Mouse (Mus musculus) lung, embryonic 16.5 days (tissue): ENCODE data around the gene Msx3. TPM values are rescaled to one million over a fixed set of nuclear protein-coding genes. Genes with fewer than 3 reads are reported as not detected.

Experiments
- ATAC-seq: fragments of 200-750 bp; cut with Nextera tagmentation; 2 replicates; pipeline ENCODE4 v1.8.0; 2017; ENCODE audit warnings: low read depth, mild to moderate bottlenecking, moderate library complexity
- H3K27ac ChIP-seq: fragments of 300-500 bp; sonication (generic); 2 replicates; pipeline ENCODE4 v1.5.1; 2014; ENCODE audit warnings: mild to moderate bottlenecking, control low read depth, low read length
- H3K27me3 ChIP-seq: fragments of 300-500 bp; sonication (generic); 2 replicates; pipeline ENCODE4 v1.6.1; 2014; ENCODE audit warnings: low read depth, low read length, mixed read lengths; ENCODE audit not compliant: control insufficient read depth, insufficient read depth
- H3K36me3 ChIP-seq: fragments of 300-500 bp; sonication (generic); 2 replicates; pipeline ENCODE4 v1.6.1; 2014; ENCODE audit warnings: low read length; ENCODE audit not compliant: control insufficient read depth, insufficient read depth
- H3K4me1 ChIP-seq: fragments of 300-500 bp; sonication (generic); replicated peaks from 2 replicates; pipeline ENCODE4 v1.6.1; 2014; ENCODE audit warnings: low read length, mixed read lengths; ENCODE audit not compliant: control insufficient read depth, insufficient read depth
- H3K4me2 ChIP-seq: fragments of 300-500 bp; sonication (generic); 2 replicates; pipeline ENCODE4 v1.6.1; 2014; ENCODE audit warnings: low read depth, low read length, control low read depth
- H3K4me3 ChIP-seq: fragments of 300-500 bp; sonication (generic); 2 replicates; pipeline ENCODE4 v1.5.1; 2014; ENCODE audit warnings: mild to moderate bottlenecking, low read length, control low read depth
- H3K9ac ChIP-seq: fragments of 300-500 bp; sonication (generic); 2 replicates; pipeline ENCODE4 v1.6.1; 2014; ENCODE audit warnings: low read length, control low read depth
- H3K9me3 ChIP-seq: fragments of 300-500 bp; sonication (generic); 2 replicates; pipeline ENCODE4 v1.6.1; 2016; ENCODE audit warnings: low read length; ENCODE audit not compliant: control insufficient read depth
- WGBS: fragments of 180-500 bp; shearing (Covaris S2); extraction: QIAGEN DNeasy Blood & Tissue Kit; methylation state at CpG from one replicate; pipeline ENCODE4 v1.1.7; 2014; 5-methylcytosine and 5-hydroxymethylcytosine counted together
- polyA plus RNA-seq: library from polyadenylated mRNA; unstranded; fragments of >200 nt; fragmentation: Nextera tagmentation; extraction: Ambion mirVana; gene quantifications from 2 replicates; pipeline ENCODE4 v1.2.1, GENCODE M21; 2015

The Msx3 gene
- polyA plus RNA-seq, 1 experiment from 2014 or later: not detected

DNA sequence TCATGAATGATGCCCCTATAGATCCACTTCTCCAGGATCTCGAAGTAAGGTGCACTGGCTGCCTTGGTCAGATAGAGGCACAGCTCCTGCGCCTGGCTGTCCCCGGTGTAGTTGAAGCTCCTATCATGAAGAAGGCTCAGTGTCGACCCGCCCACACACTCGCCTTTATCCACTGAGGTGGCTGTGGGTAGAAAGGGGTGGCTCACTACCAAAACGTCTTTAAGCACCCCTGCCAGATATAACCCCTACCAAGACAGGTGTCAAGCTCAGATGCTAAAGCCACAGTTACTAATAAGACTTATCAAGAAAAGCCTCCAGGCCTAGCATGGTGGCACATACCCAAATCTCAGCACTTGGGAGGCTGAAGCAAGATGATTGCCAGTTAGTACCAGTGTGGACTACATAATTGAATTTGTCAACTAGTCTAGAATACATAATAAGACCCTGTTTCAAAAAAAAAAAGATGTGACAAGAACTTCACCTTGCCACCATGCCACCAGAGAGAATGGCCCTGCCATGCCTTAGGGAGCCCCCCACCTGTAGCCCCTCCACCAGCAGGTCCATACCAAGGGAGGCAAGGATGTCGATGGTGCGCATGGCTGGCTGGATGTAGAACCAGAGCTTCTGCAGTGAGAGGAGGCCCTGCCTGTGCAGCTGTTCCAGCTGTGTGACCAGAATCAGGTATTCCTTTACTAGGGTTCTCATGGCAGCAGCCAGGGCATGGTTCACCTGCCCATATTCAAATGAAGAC lies 41.9 kb downstream of the Msx3 start:
- Histone ChIP-seq H3K4me1 (no peaks in the 10 kb centered on the region), H3K4me3 (no peak overlapping the region), H3K36me3 (peaks cover 39% of the 10 kb centered on the region), H3K27ac (no peak overlapping the region), H3K27me3 (no peaks in the 10 kb centered on the region), H3K4me2 (no peak overlapping the region), H3K9ac (no peak overlapping the region), H3K9me3 (no peaks in the 10 kb centered on the region)
- no peak for ATAC-seq
- 91% methylated on average over 9 of the region's 9 CpGs for WGBS

DNA sequence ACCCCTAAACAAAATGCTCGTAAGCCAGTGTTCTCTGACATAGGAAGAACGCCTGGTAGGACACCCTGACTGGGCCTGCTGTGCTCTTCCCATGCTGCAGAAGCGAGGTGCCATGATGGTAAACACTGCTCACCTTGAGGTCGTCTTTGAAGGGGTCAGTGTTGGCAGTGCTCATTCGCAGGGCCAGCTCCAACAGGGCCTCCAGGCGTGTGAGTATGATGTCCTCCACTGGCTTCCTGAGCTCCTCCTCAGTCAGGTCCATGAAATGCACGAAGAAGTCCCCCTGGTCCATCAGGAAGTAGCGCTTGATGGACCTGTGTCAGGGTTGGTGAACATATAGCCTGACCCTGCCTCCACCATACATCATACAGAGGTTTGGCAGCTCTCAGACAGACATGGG lies 44.2 kb downstream of the Msx3 start:
- Histone ChIP-seq H3K4me3 (no peak overlapping the region), H3K36me3 (peaks cover 49% of the 10 kb centered on the region), H3K9ac (no peak overlapping the region), H3K4me2 (no peak overlapping the region), H3K4me1 (no peaks in the 10 kb centered on the region), H3K27ac (no peak overlapping the region), H3K27me3 (no peaks in the 10 kb centered on the region), H3K9me3 (no peaks in the 10 kb centered on the region)
- ATAC-seq: no peak
- 89% methylated on average over 8 of the region's 8 CpGs for WGBS

- no peak overlapping the region for H3K4me2 ChIP-seq
- no peaks in the 10 kb centered on the region for H3K27me3 ChIP-seq
- H3K4me1 ChIP-seq: no peaks in the 10 kb centered on the region
- no peak overlapping the region for H3K4me3 ChIP-seq
- H3K27ac ChIP-seq: no peak overlapping the region
- no peak for ATAC-seq
- no peak overlapping the region for H3K9ac ChIP-seq
- WGBS: 80% methylated on average over 12 of the region's 12 CpGs
- no peaks in the 10 kb centered on the region for H3K9me3 ChIP-seq
- peaks cover 60% of the 10 kb centered on the region for H3K36me3 ChIP-seq
Observed at GRCm38 (mm10) chr7:140001086-140001740, 47.7 kb downstream of the Msx3 start.

DNA sequence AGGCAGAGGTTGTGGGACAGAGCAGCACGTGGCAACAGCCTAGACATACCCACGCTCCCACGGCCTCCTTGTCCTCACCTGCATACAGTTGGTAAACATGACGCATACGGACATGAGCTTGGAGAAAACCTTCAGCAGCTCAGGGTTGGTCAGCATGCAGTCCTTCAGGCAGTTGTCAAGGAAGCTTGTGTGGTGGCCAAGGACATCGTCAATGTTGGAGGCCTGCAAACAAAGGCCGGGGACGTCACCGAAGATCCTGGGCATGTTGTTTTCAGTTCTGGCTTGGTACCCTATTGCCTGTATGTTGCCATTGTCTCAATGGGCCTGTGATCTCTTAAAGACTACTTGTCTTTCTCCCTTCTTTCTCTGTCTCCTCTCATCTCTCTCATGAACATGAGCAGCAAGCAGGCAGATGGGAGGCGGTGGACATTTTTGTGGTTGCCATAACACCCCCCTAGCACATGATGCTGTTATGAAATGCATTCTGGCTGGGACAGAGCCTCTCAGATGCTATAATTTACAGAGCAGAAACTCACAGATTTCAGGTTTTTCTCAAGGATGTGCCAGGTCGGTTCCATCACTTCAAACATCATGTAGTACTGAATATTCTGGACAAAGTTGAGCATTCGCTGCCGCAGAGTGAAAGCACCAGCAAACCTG lies 50.1 kb downstream of the Msx3 start:
- H3K9me3 ChIP-seq: no peaks in the 10 kb centered on the region

More for the DNA sequence above, 50.1 kb downstream of the Msx3 start:
- Histone ChIP-seq H3K36me3 (peaks cover 45% of the 10 kb centered on the region), H3K4me2 (no peak overlapping the region), H3K27me3 (no peaks in the 10 kb centered on the region), H3K9ac (no peak overlapping the region), H3K27ac (no peak overlapping the region), H3K4me1 (no peaks in the 10 kb centered on the region), H3K4me3 (no peak overlapping the region)
- WGBS: 94% methylated on average over 13 of the region's 13 CpGs
- ATAC-seq: no peak

Other genes starting within 250 kb of the Msx3 start
- gene Adgra1, start 214.9 kb downstream of the Msx3 start, polyA plus RNA-seq: 0.70 TPM in 1 of 2 replicates, not detected in the other
- 1.1 and 1.8 TPM in 2 replicates for gene Kndc1, start 154.4 kb downstream of the Msx3 start, polyA plus RNA-seq
- 0.13 and 0.63 TPM in 2 replicates for gene Utf1, start 105.3 kb downstream of the Msx3 start, polyA plus RNA-seq
- gene 6430531B16Rik, start 70.3 kb downstream of the Msx3 start, polyA plus RNA-seq: 4.1 and 6.2 TPM in 2 replicates
- gene Adam8, start 56.5 kb downstream of the Msx3 start, polyA plus RNA-seq: 1.9 and 3.1 TPM in 2 replicates
- gene Zfp511, start 12.7 kb downstream of the Msx3 start, polyA plus RNA-seq: 39.8 and 41.8 TPM in 2 replicates
- 50.5 and 50.6 TPM in 2 replicates for gene Tubgcp2, start 12.4 kb downstream of the Msx3 start, polyA plus RNA-seq
- 0.63 and 1.6 TPM in 2 replicates for gene Caly, start 33.5 kb upstream of the Msx3 start, polyA plus RNA-seq
- 0.49 TPM in 1 of 2 replicates, not detected in the other for gene Prap1, start 44.3 kb upstream of the Msx3 start, polyA plus RNA-seq
- 18.6 and 21.4 TPM in 2 replicates for gene Fuom, start 53.4 kb upstream of the Msx3 start, polyA plus RNA-seq
- 19.9 and 21.3 TPM in 2 replicates for gene Paox, start 66.7 kb upstream of the Msx3 start, polyA plus RNA-seq
- gene Echs1, start 67.4 kb upstream of the Msx3 start, polyA plus RNA-seq: 141 and 148 TPM in 2 replicates
- 20.7 and 24.8 TPM in 2 replicates for gene Mtg1, start 88.5 kb upstream of the Msx3 start, polyA plus RNA-seq
- 0.25 and 0.41 TPM in 2 replicates for gene Sprn, start 105.8 kb upstream of the Msx3 start, polyA plus RNA-seq
- not detected in 2 replicates for gene Olfr522, start 115.7 kb upstream of the Msx3 start, polyA plus RNA-seq
- not detected in 2 replicates for gene Olfr523, start 124.1 kb upstream of the Msx3 start, polyA plus RNA-seq
- 0.05 and 0.08 TPM in 2 replicates for gene Olfr524, start 156.9 kb upstream of the Msx3 start, polyA plus RNA-seq
- gene Cd163l1, start 169.2 kb upstream of the Msx3 start, polyA plus RNA-seq: 0.59 and 2.3 TPM in 2 replicates
- 0.06 TPM in 1 of 2 replicates, not detected in the other for gene 5830411N06Rik, start 198.2 kb upstream of the Msx3 start, polyA plus RNA-seq